Mouse (Mus musculus) heart, postnatal 25 days (tissue): Measurements from ENCODE around the gene Gm17651. TPM values are rescaled to one million over a fixed set of nuclear protein-coding genes. Genes with fewer than 3 reads are reported as not detected.

Source experiments
- DNase-seq: peaks from one replicate; pipeline ENCODE4 v3.0.0; 2022; ENCODE audit warnings: low spot score
- intact Hi-C: fragments of 180-260 bp; cut with DNase I; formaldehyde crosslinking; loops from one replicate; pipeline ENCODE4 v1.15.1; 2025
- microRNA-seq: library from miRNA; unstranded; fragments of <30 nt; microRNA quantifications from one replicate; pipeline ENCODE4 v1.2.0, GENCODE M21; 2022
- total RNA-seq, 2 experiments: library from RNA; stranded (reverse); gene quantifications; 2 replicates each; pipeline ENCODE4 v1.2.3; 2021

The Gm17651 gene
- total RNA-seq, 2 experiments from 2014 or later = not detected

GRCm38 (mm10) chr3:97634288-97634761, 40.2 kb downstream of the Gm17651 start:
- peak; percentile 33 for DNase-seq
- intact Hi-C loops = no loop called here

GRCm38 (mm10) chr3:97633456-97633855, 41.0 kb downstream of the Gm17651 start:
- intact Hi-C loops = no loop called here

DNA sequence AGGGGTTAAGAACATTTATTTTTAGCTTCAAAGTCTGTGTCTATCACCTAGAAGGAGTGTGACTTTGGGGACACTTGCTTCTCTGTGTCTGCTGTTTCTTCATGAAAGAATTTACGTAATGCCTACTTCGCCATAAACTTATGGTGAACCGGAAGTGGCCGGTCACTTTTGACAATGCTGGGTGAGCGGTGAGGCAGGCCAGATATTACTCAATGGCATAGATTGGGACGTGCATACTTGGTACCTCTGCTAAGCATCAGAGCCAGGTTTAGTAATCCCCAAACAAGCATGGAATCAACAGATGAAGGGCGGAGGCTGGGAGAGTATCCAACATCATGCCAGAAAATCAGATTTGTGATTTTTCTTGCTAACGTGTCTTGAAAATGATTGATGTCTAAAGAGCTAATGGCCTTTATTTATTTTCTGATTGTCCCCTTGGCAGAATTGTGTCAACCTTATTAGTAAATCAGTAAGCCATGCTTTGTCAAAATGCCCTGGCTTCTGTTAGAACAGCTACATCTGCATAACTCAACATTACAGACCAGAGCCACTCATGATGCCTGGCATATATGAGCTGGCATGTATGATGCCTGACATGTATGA, 43.1 kb downstream of the Gm17651 start:
- intact Hi-C loops = no loop called here
- no peak for DNase-seq

More at GRCm38 (mm10) chr3:97633456-97633855, 41.0 kb downstream of the Gm17651 start:
- DNase-seq = no peak

DNA sequence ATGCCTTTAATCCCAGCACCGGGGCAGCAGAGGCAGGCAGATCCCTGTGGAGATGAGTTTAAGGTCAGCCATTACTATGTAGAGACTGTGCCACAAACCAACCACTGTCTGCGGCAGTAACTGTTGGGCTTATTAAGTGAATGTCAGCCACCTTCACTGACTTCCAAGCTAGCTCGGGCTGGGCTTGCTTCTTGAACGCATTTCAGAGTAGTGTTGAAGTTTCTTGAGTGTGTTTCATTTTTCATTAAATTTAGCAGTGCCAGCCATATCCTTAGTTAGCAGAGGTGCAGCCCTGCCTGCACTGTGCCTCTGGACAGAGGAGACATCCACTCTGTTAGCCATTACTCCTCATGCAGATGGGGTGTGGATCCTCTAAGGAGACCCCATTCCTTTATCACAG, 43.7 kb downstream of the Gm17651 start:
- intact Hi-C loops = no loop called here
- no peak for DNase-seq

DNA sequence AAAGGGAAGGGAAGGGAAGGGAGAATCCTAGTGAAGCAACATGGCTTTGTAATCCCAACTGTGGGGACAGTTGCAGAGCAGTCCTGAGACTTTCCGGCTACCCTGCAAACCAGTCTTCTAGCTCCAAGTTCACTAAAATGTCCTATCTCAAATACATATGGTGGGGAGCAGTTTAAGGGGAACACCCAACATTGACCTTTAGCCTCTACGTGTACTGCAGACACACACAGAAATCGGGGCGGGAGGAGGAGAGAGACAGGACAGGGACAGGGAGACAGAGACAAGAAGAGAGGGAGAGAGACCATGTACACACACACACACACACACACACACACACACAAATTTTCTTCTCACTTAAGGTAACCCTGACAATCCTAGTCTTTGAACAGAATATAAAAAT, 44.6 kb downstream of the Gm17651 start:
- intact Hi-C loops = loop anchor here (2.0 kb wide), 1 partner anchor 19 kb away; the partner anchor contains the start of gene Chd1l
- DNase-seq = no peak

DNA sequence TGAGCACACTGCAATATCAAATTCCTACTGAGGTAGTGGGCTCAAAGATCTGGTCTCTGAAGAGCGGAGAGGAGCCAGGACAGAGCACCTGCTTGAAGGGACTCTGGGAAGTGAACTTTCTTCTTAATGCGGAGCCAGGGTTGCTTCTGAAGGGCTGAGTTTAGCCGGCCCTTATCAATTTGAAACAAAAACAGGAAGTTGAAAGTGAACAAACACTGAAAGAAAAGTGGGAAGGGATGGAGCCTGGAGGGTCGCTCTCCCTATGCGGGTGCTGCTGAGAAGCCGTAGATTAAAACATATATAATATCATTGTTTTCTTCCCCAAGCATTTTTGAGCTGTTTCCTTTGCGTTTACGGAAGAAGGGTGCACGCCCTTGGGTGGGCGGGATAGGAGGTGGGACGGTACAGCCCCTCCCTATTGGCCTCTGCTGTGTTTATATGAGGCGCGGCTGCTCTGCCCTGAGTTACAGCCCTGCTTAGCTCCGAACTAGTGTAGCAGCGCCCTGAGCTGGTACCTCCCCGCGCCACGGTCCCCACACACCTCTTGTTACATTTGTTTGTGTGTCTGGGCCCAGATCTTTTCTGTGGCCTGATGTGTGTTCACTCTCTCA, 46.0 kb downstream of the Gm17651 start, which contains the start of gene Fmo5:
Gene Fmo5 (plus strand): TSS at position 414 of the 611 bp plus-strand sequence.
- DNase-seq = peak; percentile 74
- intact Hi-C loops = loop anchor here (2.0 kb wide), 1 partner anchor 18 kb away; the partner anchor contains the start of gene Chd1l

- intact Hi-C loops = loop anchor here (2.0 kb wide), 1 partner anchor 17 kb away; the partner anchor contains the start of gene Chd1l
- no peak for DNase-seq
These were observed 46.6 kb downstream of the Gm17651 start for GRCm38 (mm10) chr3:97627893-97628292.

DNA sequence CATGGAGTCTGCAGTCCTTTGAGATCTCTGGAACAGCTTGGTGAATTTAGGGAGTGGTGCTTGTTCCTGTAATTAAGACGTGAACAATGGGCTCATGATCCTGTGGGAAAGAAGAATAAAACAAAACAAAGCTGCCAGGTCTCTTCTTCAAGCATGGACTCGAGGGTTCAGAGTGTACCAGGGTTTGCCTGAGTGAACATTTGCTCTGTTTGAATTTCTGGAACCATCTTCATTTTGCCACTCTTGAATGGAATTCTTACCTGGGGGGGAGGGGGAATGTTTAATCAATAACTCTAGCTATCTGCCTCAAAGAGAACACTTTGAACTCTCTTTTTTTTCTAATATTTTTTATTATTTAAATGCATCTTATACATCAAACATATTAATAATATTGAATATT, 49.9 kb downstream of the Gm17651 start:
- intact Hi-C loops = no loop called here
- DNase-seq = no peak

Small RNAs within 50 kb of the gene (microRNA-seq; reads per million reads assigned to microRNA genes)
- gene Mir7225 = 1.9 reads per million

Other genes starting within 250 kb of the Gm17651 start
- gene Chd1l, start 64.5 kb downstream of the Gm17651 start, total RNA-seq = 10 to 100 TPM; 10.2 to 10.5 TPM
- gene Fmo5, start 45.9 kb downstream of the Gm17651 start, total RNA-seq = 10 to 100 TPM; 10.1 to 11.8 TPM
- 10 to 100 TPM; 20.5 to 22.1 TPM for gene Prkab2, start 16.5 kb downstream of the Gm17651 start, total RNA-seq
- gene Pde4dip, start 214.0 kb upstream of the Gm17651 start, total RNA-seq = 1,000 to 10,000 TPM; 1,803 to 1,950 TPM
- 10 to 100 TPM; 40.8 to 45.4 TPM for gene Sec22b, start 226.5 kb upstream of the Gm17651 start, total RNA-seq